Mouse (Mus musculus) hindbrain, embryonic 10.5 days (tissue): Measurements from ENCODE around the gene Yars2. TPM values are rescaled to one million over a fixed set of nuclear protein-coding genes. Genes with fewer than 3 reads are reported as not detected.

ENCODE experiments used
- DNase-seq: peaks from one replicate; pipeline ENCODE4 v3.0.0-alpha.2; 2017; ENCODE audit warnings: low spot score
- H3K27ac ChIP-seq: fragments of 300-500 bp; sonication (generic); 2 replicates; pipeline ENCODE4 v1.5.1; 2016; ENCODE audit warnings: mild to moderate bottlenecking, moderate library complexity
- H3K27me3 ChIP-seq: fragments of 300-500 bp; sonication (generic); 2 replicates; pipeline ENCODE4 v1.6.1; 2016; ENCODE audit warnings: mild to moderate bottlenecking; ENCODE audit not compliant: poor library complexity, insufficient read depth, severe bottlenecking
- H3K36me3 ChIP-seq: fragments of 300-500 bp; sonication (generic); 2 replicates; pipeline ENCODE4 v1.6.1; 2016; ENCODE audit warnings: mild to moderate bottlenecking, moderate library complexity
- H3K4me1 ChIP-seq: fragments of 300-500 bp; sonication (generic); replicated peaks from 2 replicates; pipeline ENCODE4 v1.6.1; 2016; ENCODE audit warnings: mild to moderate bottlenecking
- H3K4me3 ChIP-seq: fragments of 300-500 bp; sonication (generic); 2 replicates; pipeline ENCODE4 v1.5.1; 2016; ENCODE audit warnings: mild to moderate bottlenecking, moderate library complexity
- H3K9me3 ChIP-seq: fragments of 300-500 bp; sonication (generic); 2 replicates; pipeline ENCODE4 v1.6.1; 2016; ENCODE audit warnings: mild to moderate bottlenecking, moderate library complexity
- WGBS: fragments of 180-500 bp; shearing (Covaris S2); methylation state at CpG from one replicate; pipeline ENCODE4 v1.1.7; 2016; 5-methylcytosine and 5-hydroxymethylcytosine counted together
- polyA plus RNA-seq: library from polyadenylated mRNA; unstranded; fragments of >200 nt; fragmentation: Nextera tagmentation; extraction: Ambion mirVana; gene quantifications from 2 replicates; pipeline ENCODE4 v1.2.1, GENCODE M21; 2016

The Yars2 gene
- polyA plus RNA-seq, result 39.8 and 43.3 TPM in 2 replicates

GRCm38 (mm10) chr16:16302369-16303137 lies at the start of gene Yars2:
TSS of gene Yars2 (plus strand) at chr16:16302965.
- peaks cover 17% of the 10 kb centered on the region for H3K4me1 ChIP-seq
- H3K27ac ChIP-seq, result peak within 1 kb of the TSS; percentile 96
- H3K36me3 ChIP-seq, result peaks cover 19% of the 10 kb centered on the region
- peak within 1 kb of the TSS; percentile 90 for H3K4me3 ChIP-seq
- H3K9me3 ChIP-seq, result no peaks in the 10 kb centered on the region
- H3K27me3 ChIP-seq, result no peaks in the 10 kb centered on the region
- WGBS, result under 1% methylated on average over 50 of the region's 50 CpGs
- peak; percentile 91 for DNase-seq

- Histone ChIP-seq H3K4me3 (no peak overlapping the region), H3K27me3 (no peaks in the 10 kb centered on the region), H3K4me1 (peaks cover 25% of the 10 kb centered on the region), H3K9me3 (no peaks in the 10 kb centered on the region), H3K36me3 (no peaks in the 10 kb centered on the region), H3K27ac (no peak overlapping the region; the same call in 1 of the 2 replicates)
- WGBS, result 40% methylated on average over 4 of the region's 4 CpGs
- peak; percentile 30 for DNase-seq
Measured at GRCm38 (mm10) chr16:16253326-16254074, 49.3 kb upstream of the Yars2 start.

GRCm38 (mm10) chr16:16255217-16255616 lies 47.5 kb upstream of the Yars2 start:
- 84% methylated on average over 1 of the region's 1 CpGs for WGBS
- Histone ChIP-seq H3K36me3 (no peaks in the 10 kb centered on the region), H3K4me3 (no peak overlapping the region), H3K27ac (no peak overlapping the region; the same call in 1 of the 2 replicates), H3K27me3 (no peaks in the 10 kb centered on the region), H3K4me1 (peaks cover 25% of the 10 kb centered on the region), H3K9me3 (no peaks in the 10 kb centered on the region)
- no peak for DNase-seq

- H3K27ac ChIP-seq, result peak overlapping the region; percentile 29; the same call in 1 of the 2 replicates
- H3K4me3 ChIP-seq, result no peak overlapping the region
- no peak for DNase-seq
- no peaks in the 10 kb centered on the region for H3K9me3 ChIP-seq
- H3K36me3 ChIP-seq, result no peaks in the 10 kb centered on the region
- peaks cover 25% of the 10 kb centered on the region for H3K4me1 ChIP-seq
- WGBS, result 66% methylated on average over 7 of the region's 7 CpGs
- no peaks in the 10 kb centered on the region for H3K27me3 ChIP-seq
Measured at GRCm38 (mm10) chr16:16255874-16256273, 46.9 kb upstream of the Yars2 start.

- no peak for DNase-seq
- Histone ChIP-seq H3K4me1 (peaks cover 20% of the 10 kb centered on the region), H3K9me3 (no peaks in the 10 kb centered on the region), H3K27me3 (no peaks in the 10 kb centered on the region), H3K4me3 (no peak overlapping the region), H3K27ac (no peak overlapping the region), H3K36me3 (no peaks in the 10 kb centered on the region)
- WGBS, result 80% methylated on average over 1 of the region's 1 CpGs
Measured at GRCm38 (mm10) chr16:16256672-16257071, 46.1 kb upstream of the Yars2 start.

GRCm38 (mm10) chr16:16260882-16261281 lies 41.9 kb upstream of the Yars2 start:
- WGBS, result 98% methylated on average over 5 of the region's 5 CpGs
- no peaks in the 10 kb centered on the region for H3K27me3 ChIP-seq
- DNase-seq, result no peak
- no peak overlapping the region for H3K4me3 ChIP-seq
- H3K27ac ChIP-seq, result no peak overlapping the region
- H3K4me1 ChIP-seq, result no peaks in the 10 kb centered on the region
- H3K36me3 ChIP-seq, result no peaks in the 10 kb centered on the region
- no peaks in the 10 kb centered on the region for H3K9me3 ChIP-seq

GRCm38 (mm10) chr16:16261481-16261880 lies 41.3 kb upstream of the Yars2 start:
- Histone ChIP-seq H3K9me3 (no peaks in the 10 kb centered on the region), H3K36me3 (no peaks in the 10 kb centered on the region), H3K27me3 (no peaks in the 10 kb centered on the region), H3K4me3 (no peak overlapping the region), H3K4me1 (no peaks in the 10 kb centered on the region), H3K27ac (no peak overlapping the region)
- WGBS, result 94% methylated on average over 6 of the region's 6 CpGs
- no peak for DNase-seq

GRCm38 (mm10) chr16:16262436-16262835 lies 40.3 kb upstream of the Yars2 start:
- H3K36me3 ChIP-seq, result no peaks in the 10 kb centered on the region
- H3K4me1 ChIP-seq, result no peaks in the 10 kb centered on the region
- no peak for DNase-seq
- 88% methylated on average over 3 of the region's 3 CpGs for WGBS
- no peak overlapping the region for H3K27ac ChIP-seq
- no peaks in the 10 kb centered on the region for H3K9me3 ChIP-seq
- no peak overlapping the region for H3K4me3 ChIP-seq
- no peaks in the 10 kb centered on the region for H3K27me3 ChIP-seq

- WGBS, result 61% methylated on average over 3 of the region's 3 CpGs
- H3K9me3 ChIP-seq, result no peaks in the 10 kb centered on the region
- no peak for DNase-seq
- no peaks in the 10 kb centered on the region for H3K27me3 ChIP-seq
- H3K4me3 ChIP-seq, result no peak overlapping the region
- no peaks in the 10 kb centered on the region for H3K36me3 ChIP-seq
- H3K4me1 ChIP-seq, result no peaks in the 10 kb centered on the region; the same call in 1 of the 2 replicates
- H3K27ac ChIP-seq, result no peak overlapping the region
Measured at GRCm38 (mm10) chr16:16272978-16273377, 29.8 kb upstream of the Yars2 start.

GRCm38 (mm10) chr16:16273752-16274151 lies 29.0 kb upstream of the Yars2 start:
- 88% methylated on average over 6 of the region's 6 CpGs for WGBS
- H3K36me3 ChIP-seq, result no peaks in the 10 kb centered on the region
- H3K27ac ChIP-seq, result no peak overlapping the region
- H3K4me3 ChIP-seq, result no peak overlapping the region
- H3K9me3 ChIP-seq, result no peaks in the 10 kb centered on the region
- no peak for DNase-seq
- no peaks in the 10 kb centered on the region for H3K27me3 ChIP-seq
- no peaks in the 10 kb centered on the region; the same call in 1 of the 2 replicates for H3K4me1 ChIP-seq

GRCm38 (mm10) chr16:16303138-16303827 lies 518 bp downstream of the Yars2 start:
- Histone ChIP-seq H3K4me1 (peaks cover 17% of the 10 kb centered on the region), H3K27me3 (no peaks in the 10 kb centered on the region), H3K9me3 (no peaks in the 10 kb centered on the region), H3K4me3 (peak overlapping the region; percentile 90), H3K36me3 (peaks cover 26% of the 10 kb centered on the region), H3K27ac (peak overlapping the region; percentile 96)
- peak; percentile 62 for DNase-seq
- WGBS, result under 1% methylated on average over 61 of the region's 61 CpGs

- peak overlapping the region; percentile 96 for H3K27ac ChIP-seq
- 22% methylated on average over 7 of the region's 7 CpGs for WGBS
- peaks cover 32% of the 10 kb centered on the region for H3K36me3 ChIP-seq
- H3K9me3 ChIP-seq, result no peaks in the 10 kb centered on the region
- H3K4me3 ChIP-seq, result peak overlapping the region; percentile 90
- DNase-seq, result no peak
- peaks cover 17% of the 10 kb centered on the region for H3K4me1 ChIP-seq
- H3K27me3 ChIP-seq, result no peaks in the 10 kb centered on the region
Measured at GRCm38 (mm10) chr16:16303888-16304287, 1.1 kb downstream of the Yars2 start.
